Mouse (Mus musculus) cerebellum, adult 2 months (tissue): ENCODE data around the gene Dhx38.

ENCODE experiments used
- CTCF ChIP-seq: fragments of 200-500 bp; IDR thresholded peaks from 2 replicates; pipeline ENCODE4 v1.5.1; 2011; ENCODE audit warnings: low read depth, mild to moderate bottlenecking, control low read depth, low read length, moderate library complexity, borderline replicate concordance; ENCODE audit not compliant: insufficient read depth
- POLR2A ChIP-seq: fragments of 200-500 bp; IDR thresholded peaks from 2 replicates; pipeline ENCODE4 v1.6.1; 2011; ENCODE audit warnings: low read length, control low read depth, borderline replicate concordance; ENCODE audit not compliant: insufficient read depth

DNA sequence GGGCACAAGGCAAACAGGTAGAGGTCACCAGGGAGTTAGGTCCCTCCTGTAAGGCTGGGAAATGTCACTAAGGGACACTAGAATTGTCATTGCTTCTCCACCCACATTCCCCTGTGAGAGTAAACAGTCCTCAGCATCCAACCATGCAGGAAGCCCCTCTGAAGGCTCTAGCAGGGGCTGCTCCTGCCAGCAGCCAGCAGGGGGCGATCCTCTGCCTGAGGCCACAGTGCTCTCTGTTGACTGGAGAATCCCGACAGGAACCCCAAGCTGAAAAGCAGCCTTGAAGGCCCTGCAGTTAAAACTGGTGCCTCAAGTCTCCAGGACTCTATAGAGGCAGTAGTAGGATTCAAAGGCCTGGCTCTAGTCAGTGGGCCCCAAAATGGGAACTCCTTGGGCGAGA, 14.0 kb downstream of the Dhx38 start:
- TF ChIP-seq CTCF (0 out of 2 replicates have a peak, but pooled peaks have one; percentile 17), POLR2A (no peak)
